Mouse (Mus musculus) R1 (cell line): Measurements from ENCODE around the gene Rhox4e.
"Not testable (repeated sequence)": the region's sequence is repeated elsewhere in the genome, so short reads cannot be mapped to it uniquely, and the experiment has no call there.

Experiments used
- DNase-seq: peaks from one replicate; pipeline ENCODE4 v3.0.0-alpha.2; 2018; ENCODE audit warnings: low read depth, low spot score

Gene Rhox4e

DNA sequence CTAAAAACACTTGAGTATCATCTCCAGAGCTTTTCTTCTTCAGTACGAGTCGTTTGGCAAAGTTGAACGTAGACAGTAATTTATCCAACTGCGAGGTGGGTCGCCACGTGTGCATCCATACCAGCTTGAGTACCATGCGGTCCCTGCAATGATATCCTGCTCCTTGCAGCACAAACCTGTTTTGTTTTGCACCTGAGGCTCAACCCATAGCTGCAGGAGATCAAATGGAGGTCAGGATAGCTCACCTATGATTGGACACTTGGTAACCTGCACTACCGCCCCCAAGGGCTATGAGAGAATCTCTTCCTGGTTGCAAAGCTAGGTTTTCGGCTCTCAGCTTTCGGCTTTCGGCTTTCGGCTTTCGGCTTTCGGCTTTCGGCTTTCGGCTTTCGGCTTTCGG, at the start of gene Rhox4e:
Rhox4e (plus strand) TSS at position 301 of the 400 bp plus-strand sequence.
- DNase-seq, result not testable (repeated sequence)

DNA sequence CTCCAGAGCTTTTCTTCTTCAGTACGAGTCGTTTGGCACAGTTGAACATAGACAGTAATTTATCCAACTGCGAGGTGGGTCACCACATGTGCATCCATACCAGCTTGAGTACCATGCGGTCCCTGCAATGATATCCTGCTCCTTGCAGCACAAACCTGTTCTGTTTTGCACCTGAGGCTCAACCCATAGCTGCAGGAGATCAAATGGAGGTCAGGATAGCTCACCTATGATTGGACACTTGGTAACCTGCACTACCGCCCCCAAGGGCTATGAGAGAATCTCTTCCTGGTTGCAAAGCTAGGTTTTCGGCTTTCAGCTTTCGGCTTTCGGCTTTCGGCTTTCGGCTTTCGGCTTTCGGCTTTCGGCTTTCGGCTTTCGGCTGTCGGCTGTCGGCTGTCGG, 43.2 kb upstream of the Rhox4e start, which contains the start of gene Rhox4d:
Rhox4d (plus strand) TSS at position 301 of the 400 bp plus-strand sequence.
- not testable (repeated sequence) for DNase-seq

DNA sequence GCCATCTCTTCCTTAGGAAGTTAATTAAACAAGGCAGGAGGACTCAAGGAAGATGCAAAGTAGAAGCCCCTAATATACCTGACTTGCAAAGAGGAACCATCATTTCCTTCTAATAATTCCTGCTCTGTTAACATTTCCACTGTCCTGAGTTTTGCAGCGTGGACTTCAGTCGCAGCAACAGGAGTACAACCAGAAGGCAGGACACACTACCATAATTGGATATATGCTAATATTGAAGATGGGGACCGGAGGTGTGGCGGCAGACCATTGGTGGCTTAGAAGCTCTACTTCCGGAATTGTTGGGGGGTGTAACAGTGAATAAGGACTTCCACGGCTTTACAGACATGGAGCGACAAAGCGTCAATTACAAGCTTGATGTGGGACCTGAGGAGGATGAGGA, 27.1 kb upstream of the Rhox4e start, which contains the start of gene Rhox2e:
Rhox2e (plus strand) TSS at position 301 of the 400 bp plus-strand sequence.
- not testable (repeated sequence) for DNase-seq

DNA sequence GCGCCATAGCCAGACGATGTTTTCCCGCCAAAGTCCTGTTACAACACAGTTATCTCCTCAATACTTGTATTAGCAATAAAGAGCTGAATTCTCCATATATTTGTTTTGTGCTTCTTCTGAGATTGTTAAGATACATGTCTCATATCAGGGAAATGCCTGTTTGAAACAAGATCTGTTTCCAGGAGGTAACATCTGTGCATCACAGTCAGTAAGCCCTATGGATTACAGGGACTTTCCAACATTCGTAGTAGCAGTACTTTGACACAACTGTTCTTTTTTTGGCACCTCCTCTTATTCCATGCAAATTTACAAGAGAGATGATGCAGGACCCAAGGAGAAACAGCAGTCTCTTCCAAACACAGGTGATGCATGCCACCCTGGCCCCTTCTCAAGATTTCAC, 15.5 kb upstream of the Rhox4e start, which contains the start of gene Rhox3e:
Rhox3e (plus strand) TSS at position 301 of the 400 bp plus-strand sequence.
- not testable (repeated sequence) for DNase-seq

DNA sequence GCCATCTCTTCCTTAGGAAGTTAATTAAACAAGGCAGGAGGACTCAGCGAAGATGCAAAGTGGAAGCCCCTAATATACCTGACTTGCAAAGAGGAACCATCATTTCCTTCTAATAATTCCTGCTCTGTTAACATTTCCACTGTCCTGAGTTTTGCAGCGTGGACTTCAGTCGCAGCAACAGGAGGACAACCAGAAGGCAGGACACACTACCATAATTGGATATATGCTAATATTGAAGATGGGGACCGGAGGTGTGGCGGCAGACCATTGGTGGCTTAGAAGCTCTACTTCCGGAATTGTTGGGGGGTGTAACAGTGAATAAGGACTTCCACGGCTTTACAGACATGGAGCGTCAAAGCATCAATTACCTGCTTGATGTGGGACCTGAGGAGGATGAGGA, 13.9 kb downstream of the Rhox4e start, which contains the start of gene Rhox2f:
Rhox2f (plus strand) TSS at position 301 of the 400 bp plus-strand sequence.
- DNase-seq, result not testable (repeated sequence)

DNA sequence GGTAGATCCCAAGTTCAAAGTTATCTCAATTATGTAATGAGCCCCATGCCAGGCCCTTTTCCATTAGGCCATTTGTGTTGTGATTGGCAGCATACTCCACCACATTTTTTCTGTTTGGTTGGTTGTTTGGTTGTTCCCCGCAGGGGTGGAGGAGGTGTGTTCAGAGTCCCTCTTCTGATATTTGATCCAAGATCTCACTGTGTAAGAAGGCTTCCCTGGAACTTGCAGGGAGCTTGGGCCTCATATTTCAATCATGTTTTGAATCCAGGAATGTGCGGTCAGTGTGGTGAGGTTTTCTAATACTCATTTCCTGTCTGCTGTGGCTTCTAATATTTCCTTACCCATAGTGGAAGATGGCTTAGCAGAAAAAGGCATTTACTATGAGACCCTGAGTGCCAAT, 15.4 kb downstream of the Rhox4e start:
- not testable (repeated sequence) for DNase-seq

DNA sequence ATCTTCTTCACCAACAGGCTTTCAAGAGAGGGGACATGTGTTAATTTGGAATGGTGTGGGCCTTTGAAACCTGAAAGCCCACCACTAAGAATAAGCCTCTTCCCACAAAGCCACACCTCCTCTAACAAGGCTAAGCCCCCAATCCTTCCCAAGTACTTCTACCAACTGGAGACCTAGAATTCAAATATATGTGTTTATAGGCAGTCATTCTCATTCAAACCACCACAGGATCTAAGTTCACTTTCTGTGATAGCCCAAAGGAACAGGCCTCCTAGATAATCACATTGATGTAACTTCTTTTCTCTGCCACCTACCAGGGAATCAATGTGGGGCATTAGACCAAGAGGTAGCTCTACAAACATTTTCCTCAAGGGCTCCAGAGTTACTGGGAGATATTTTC, 23.5 kb downstream of the Rhox4e start, which contains the start of gene Rhox3f:
Rhox3f (plus strand) TSS at position 301 of the 400 bp plus-strand sequence.
- not testable (repeated sequence) for DNase-seq

DNA sequence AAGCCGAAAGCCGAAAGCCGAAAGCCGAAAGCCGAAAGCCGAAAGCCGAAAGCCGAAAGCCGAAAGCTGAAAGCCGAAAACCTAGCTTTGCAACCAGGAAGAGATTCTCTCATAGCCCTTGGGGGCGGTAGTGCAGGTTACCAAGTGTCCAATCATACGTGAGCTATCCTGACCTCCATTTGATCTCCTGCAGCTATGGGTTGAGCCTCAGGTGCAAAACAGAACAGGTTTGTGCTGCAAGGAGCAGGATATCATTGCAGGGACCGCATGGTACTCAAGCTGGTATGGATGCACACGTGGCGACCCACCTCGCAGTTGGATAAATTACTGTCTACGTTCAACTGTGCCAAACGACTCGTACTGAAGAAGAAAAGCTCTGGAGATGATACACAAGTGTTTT, 50.4 kb downstream of the Rhox4e start, which contains the start of gene Rhox4f:
Rhox4f (minus strand) TSS at position 101 of the 400 bp plus-strand sequence.
- DNase-seq, result not testable (repeated sequence)
